Mouse (Mus musculus) embryonic facial prominence, embryonic 11.5 days (tissue): ENCODE results near the gene Gzmk. TPM values are rescaled to one million over a fixed set of nuclear protein-coding genes. Genes with fewer than 3 reads are reported as not detected.

Experiments used
- ATAC-seq: fragments of 200-750 bp; cut with Nextera tagmentation; replicated peaks from 2 replicates; pipeline ENCODE4 v1.8.0; 2017; ENCODE audit warnings: low read depth; ENCODE audit not compliant: insufficient number of reproducible peaks, low FRiP score, low TSS enrichment
- DNase-seq: peaks from one replicate; pipeline ENCODE4 v3.0.0-alpha.2; 2015; ENCODE audit warnings: low spot score
- H3K27ac ChIP-seq: fragments of 300-500 bp; sonication (generic); replicated peaks from 2 replicates; pipeline ENCODE4 v1.5.1; 2014; ENCODE audit warnings: mild to moderate bottlenecking, low read depth, low read length, control low read depth
- H3K27me3 ChIP-seq: fragments of 300-500 bp; sonication (generic); 2 replicates; pipeline ENCODE4 v1.6.1; 2014; ENCODE audit warnings: mild to moderate bottlenecking, low read length, moderate library complexity, mixed read lengths; ENCODE audit not compliant: control insufficient read depth, insufficient read depth
- H3K36me3 ChIP-seq: fragments of 300-500 bp; sonication (generic); replicated peaks from 2 replicates; pipeline ENCODE4 v1.6.1; 2014; ENCODE audit warnings: low read depth, mild to moderate bottlenecking, low read length, moderate library complexity, mixed read lengths; ENCODE audit not compliant: control insufficient read depth, insufficient read depth
- H3K4me1 ChIP-seq: fragments of 300-500 bp; sonication (generic); 2 replicates; pipeline ENCODE4 v1.6.1; 2014; ENCODE audit warnings: low read length, mixed read lengths; ENCODE audit not compliant: control insufficient read depth, insufficient read depth
- H3K4me2 ChIP-seq: fragments of 300-500 bp; sonication (generic); 2 replicates; pipeline ENCODE4 v1.6.1; 2014; ENCODE audit warnings: low read depth, mild to moderate bottlenecking, control low read depth, low read length, moderate library complexity
- H3K4me3 ChIP-seq: fragments of 300-500 bp; sonication (generic); 2 replicates; pipeline ENCODE4 v1.5.1; 2014; ENCODE audit warnings: low read depth, low read length, control low read depth
- H3K9ac ChIP-seq: fragments of 300-500 bp; sonication (generic); replicated peaks from 2 replicates; pipeline ENCODE4 v1.6.1; 2014; ENCODE audit warnings: mild to moderate bottlenecking, control low read depth, low read length
- H3K9me3 ChIP-seq: fragments of 300-500 bp; sonication (generic); replicated peaks from 2 replicates; pipeline ENCODE4 v1.6.1; 2016; ENCODE audit warnings: mild to moderate bottlenecking, low read length, inconsistent platforms, mixed read lengths; ENCODE audit not compliant: control insufficient read depth
- WGBS: fragments of 180-500 bp; shearing (Covaris S2); extraction: QIAGEN DNeasy Blood & Tissue Kit; methylation state at CpG from one replicate; pipeline ENCODE4 v1.1.7; 2014; 5-methylcytosine and 5-hydroxymethylcytosine counted together
- polyA plus RNA-seq: library from polyadenylated mRNA; unstranded; fragments of >200 nt; fragmentation: Nextera tagmentation; extraction: Ambion mirVana; gene quantifications from 2 replicates; pipeline ENCODE4 v1.2.1, GENCODE M21; 2014

Gene Gzmk
- polyA plus RNA-seq, 1 experiment from 2014 or later: not detected

- DNase-seq: no peak
- Histone ChIP-seq H3K9me3 (no peaks in the 10 kb centered on the region), H3K4me3 (no peak overlapping the region), H3K36me3 (no peaks in the 10 kb centered on the region), H3K4me1 (no peaks in the 10 kb centered on the region), H3K4me2 (no peak overlapping the region), H3K27me3 (no peaks in the 10 kb centered on the region), H3K9ac (no peak overlapping the region), H3K27ac (no peak overlapping the region)
- 73% methylated on average over 6 of the region's 6 CpGs for WGBS
- no peak for ATAC-seq
Measured at GRCm38 (mm10) chr13:113221851-113222250, 3.9 kb downstream of the Gzmk start.

DNA sequence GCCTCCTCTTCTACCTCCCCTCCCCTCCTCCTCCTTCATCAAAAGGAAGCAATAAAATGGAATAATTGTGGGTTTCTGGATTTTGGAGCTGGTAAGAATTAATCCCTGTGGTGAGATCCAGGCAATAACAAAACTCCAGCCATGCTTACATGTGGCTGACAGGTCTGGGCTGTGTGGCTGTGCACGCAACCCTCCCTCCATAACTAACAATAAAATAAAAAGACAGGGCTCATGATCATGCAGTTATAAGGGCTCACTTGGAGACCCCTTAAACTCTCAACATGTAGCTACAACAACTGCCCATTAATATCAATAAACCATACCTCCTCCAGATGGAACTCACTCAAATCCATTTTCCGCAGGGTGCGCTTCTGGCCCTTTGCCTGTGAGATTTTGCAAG lies 11.8 kb downstream of the Gzmk start:
- no peak overlapping the region for H3K4me2 ChIP-seq
- H3K4me3 ChIP-seq: no peak overlapping the region
- no peaks in the 10 kb centered on the region for H3K4me1 ChIP-seq
- no peak overlapping the region for H3K9ac ChIP-seq
- no peaks in the 10 kb centered on the region for H3K27me3 ChIP-seq
- H3K36me3 ChIP-seq: no peaks in the 10 kb centered on the region
- 97% methylated on average over 3 of the region's 3 CpGs for WGBS
- no peak for ATAC-seq
- no peak overlapping the region for H3K27ac ChIP-seq
- H3K9me3 ChIP-seq: no peaks in the 10 kb centered on the region
- DNase-seq: no peak

DNA sequence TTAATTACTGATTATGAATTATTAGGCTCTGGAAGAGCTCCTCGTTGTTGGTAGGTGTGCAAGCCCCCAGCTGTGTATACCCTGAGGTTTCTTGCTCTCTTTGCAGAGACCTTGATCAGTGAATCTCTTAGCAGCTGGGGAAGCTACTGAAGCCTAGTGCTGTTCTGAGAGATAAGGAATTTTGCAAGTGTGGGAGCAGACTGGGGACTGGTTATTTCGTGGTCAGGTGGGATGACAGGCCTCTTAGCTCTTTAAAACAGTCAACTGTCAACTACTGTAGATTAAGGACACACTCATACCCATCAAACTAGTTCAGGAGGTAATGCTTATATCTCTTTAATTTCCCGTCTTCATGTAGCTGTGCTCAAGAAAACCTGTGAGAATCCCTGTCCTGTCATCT lies 13.3 kb downstream of the Gzmk start:
- Histone ChIP-seq H3K36me3 (no peaks in the 10 kb centered on the region), H3K4me1 (no peaks in the 10 kb centered on the region), H3K4me3 (no peak overlapping the region), H3K9ac (no peak overlapping the region), H3K4me2 (no peak overlapping the region), H3K9me3 (no peaks in the 10 kb centered on the region), H3K27me3 (no peaks in the 10 kb centered on the region), H3K27ac (no peak overlapping the region)
- no peak for ATAC-seq
- DNase-seq: no peak
- 61% methylated on average over 3 of the region's 3 CpGs for WGBS

DNA sequence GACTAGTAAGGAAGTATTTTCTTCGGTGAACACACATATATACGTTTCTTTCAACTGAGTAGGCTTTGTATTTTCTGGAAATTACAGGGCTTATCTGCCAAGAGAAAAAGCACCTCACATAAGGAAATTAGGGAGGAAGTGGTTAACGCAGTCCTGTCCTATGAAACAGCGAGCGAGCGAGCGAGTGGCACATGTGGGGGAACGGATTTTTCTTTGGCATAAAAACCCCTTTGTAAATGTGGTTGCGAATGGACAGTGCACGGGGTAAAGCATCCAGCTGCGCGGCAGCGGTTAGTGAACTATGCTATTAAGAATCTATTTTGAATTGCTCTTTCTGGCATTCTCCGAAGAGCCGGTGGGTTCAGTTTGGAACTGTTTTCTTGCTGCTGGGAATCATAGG lies 14.4 kb downstream of the Gzmk start:
- Histone ChIP-seq H3K4me2 (no peak overlapping the region), H3K9ac (no peak overlapping the region), H3K4me3 (no peak overlapping the region), H3K27me3 (no peaks in the 10 kb centered on the region), H3K9me3 (no peaks in the 10 kb centered on the region), H3K36me3 (no peaks in the 10 kb centered on the region), H3K4me1 (no peaks in the 10 kb centered on the region), H3K27ac (no peak overlapping the region)
- 55% methylated on average over 15 of the region's 15 CpGs for WGBS
- ATAC-seq (no peak), DNase-seq (no peak)

GRCm38 (mm10) chr13:113209624-113210023 lies 16.1 kb downstream of the Gzmk start, which contains the start of gene Esm1:
Esm1 (plus strand) TSS chr13:113209659.
- no peaks in the 10 kb centered on the region for H3K27me3 ChIP-seq
- H3K4me2 ChIP-seq: no peak within 1 kb of the TSS
- H3K36me3 ChIP-seq: no peaks in the 10 kb centered on the region
- no peaks in the 10 kb centered on the region for H3K4me1 ChIP-seq
- ATAC-seq (no peak), DNase-seq (no peak)
- no peaks in the 10 kb centered on the region for H3K9me3 ChIP-seq
- H3K4me3 ChIP-seq: no peak within 1 kb of the TSS
- H3K9ac ChIP-seq: no peak within 1 kb of the TSS
- no peak within 1 kb of the TSS for H3K27ac ChIP-seq
- 45% methylated on average over 15 of the region's 15 CpGs for WGBS

DNA sequence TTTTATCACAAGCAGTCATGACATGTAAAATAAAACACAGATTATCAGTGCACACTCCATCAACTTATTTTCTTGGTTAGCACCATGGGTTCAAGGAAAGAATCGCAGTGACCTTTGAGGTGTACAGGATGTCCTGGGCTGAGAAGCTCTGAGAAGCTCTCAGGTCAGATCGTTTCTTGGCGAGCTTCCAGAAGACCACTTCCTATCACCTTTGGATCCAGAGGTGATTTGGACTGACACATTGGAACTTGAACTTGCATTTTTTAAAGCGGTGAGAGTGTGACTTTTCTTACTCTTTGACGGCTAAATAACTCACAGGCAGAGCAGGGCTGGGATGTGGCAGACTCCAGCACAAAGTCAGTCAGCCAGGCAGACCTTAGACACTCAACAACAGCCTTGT lies 20.4 kb downstream of the Gzmk start:
- 90% methylated on average over 5 of the region's 5 CpGs for WGBS
- H3K27ac ChIP-seq: no peak overlapping the region
- H3K4me1 ChIP-seq: no peaks in the 10 kb centered on the region
- no peaks in the 10 kb centered on the region for H3K9me3 ChIP-seq
- ATAC-seq (no peak), DNase-seq (no peak)
- no peaks in the 10 kb centered on the region for H3K36me3 ChIP-seq
- H3K27me3 ChIP-seq: no peaks in the 10 kb centered on the region
- H3K9ac ChIP-seq: no peak overlapping the region
- no peak overlapping the region for H3K4me3 ChIP-seq
- H3K4me2 ChIP-seq: no peak overlapping the region

DNA sequence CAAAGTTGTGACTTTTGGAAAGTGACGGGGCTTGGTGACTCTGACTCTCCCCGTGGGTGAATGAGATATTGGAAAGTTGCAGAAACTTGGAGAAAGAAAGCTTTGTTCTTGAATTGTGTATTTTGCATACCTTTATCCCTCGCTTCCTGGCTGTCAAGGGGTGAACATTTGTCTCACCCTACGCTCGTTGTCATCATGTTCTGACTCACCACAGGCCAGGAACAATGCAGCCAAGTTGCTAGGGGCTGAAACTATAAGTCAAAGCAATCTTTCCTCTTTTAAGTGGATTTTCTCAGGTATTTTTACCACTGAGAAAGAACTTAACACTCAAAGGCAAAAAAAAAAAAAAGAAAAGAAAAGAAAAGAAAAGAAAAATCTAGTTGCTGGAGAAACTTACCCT lies 22.6 kb downstream of the Gzmk start:
- Histone ChIP-seq H3K4me3 (no peak overlapping the region), H3K4me2 (no peak overlapping the region), H3K27me3 (no peaks in the 10 kb centered on the region), H3K9me3 (no peaks in the 10 kb centered on the region), H3K27ac (no peak overlapping the region), H3K4me1 (no peaks in the 10 kb centered on the region), H3K36me3 (no peaks in the 10 kb centered on the region), H3K9ac (no peak overlapping the region)
- ATAC-seq (no peak), DNase-seq (no peak)
- 59% methylated on average over 5 of the region's 5 CpGs for WGBS

- H3K36me3 ChIP-seq: no peaks in the 10 kb centered on the region
- H3K4me1 ChIP-seq: no peaks in the 10 kb centered on the region
- H3K9me3 ChIP-seq: no peaks in the 10 kb centered on the region
- no peak overlapping the region for H3K9ac ChIP-seq
- no peaks in the 10 kb centered on the region for H3K27me3 ChIP-seq
- 56% methylated on average over 4 of the region's 4 CpGs for WGBS
- DNase-seq: no peak
- no peak overlapping the region for H3K4me2 ChIP-seq
- H3K4me3 ChIP-seq: no peak overlapping the region
- H3K27ac ChIP-seq: no peak overlapping the region
- ATAC-seq: no peak
Measured at GRCm38 (mm10) chr13:113202184-113202583, 23.5 kb downstream of the Gzmk start.
